Mouse (Mus musculus) bone marrow macrophage, adult 2 months (primary cell): ENCODE measurements at regions not wholly inside any gene's neighbourhood (a gene's known extent, or its start where the extent isn't known, plus 50 kb on each side); places are given as distances from the start of the nearest gene placed in this dataset.

Source experiments
- CTCF ChIP-seq: IDR thresholded peaks from 2 replicates; pipeline ENCODE4 v1.5.1; 2012; ENCODE audit warnings: low read depth, mild to moderate bottlenecking, low read length, moderate library complexity
- POLR2A ChIP-seq: IDR thresholded peaks from 2 replicates; pipeline ENCODE4 v1.6.1; 2012; ENCODE audit warnings: mild to moderate bottlenecking, low read depth, low read length, borderline replicate concordance

- TF ChIP-seq CTCF (no peak), POLR2A (no peak)
Measured at GRCm38 (mm10) chr3:83458450-83458849, 307.7 kb upstream of the Sfrp2 start.
